Mouse (Mus musculus): Measurements from ENCODE around the gene Zfyve16. TPM values are rescaled to one million over a fixed set of nuclear protein-coding genes. Genes with fewer than 3 reads are reported as not detected.

Gene Zfyve16
- 10 to 100 TPM; 15.0 to 16.1 TPM for total RNA-seq (2023)

GRCm38 (mm10) chr13:92530721-92531211, at the start of gene Zfyve16:
Zfyve16 (minus strand) TSS chr13:92530868.

GRCm38 (mm10) chr13:92576072-92576471, 45.4 kb upstream of the Zfyve16 start, which contains the start of gene Spz1:
Spz1 (minus strand) TSS chr13:92576172.

GRCm38 (mm10) chr13:92483852-92484463, 46.7 kb downstream of the Zfyve16 start, which contains the start of gene Fam151b:
Fam151b (minus strand) TSS chr13:92484015.

Other genes with a start within 250 kb of the Zfyve16 start
- not detected for gene Gm20379, start 224.9 kb downstream of the Zfyve16 start, total RNA-seq (2023)
- gene Dhfr, start 176.1 kb downstream of the Zfyve16 start, total RNA-seq (2023): 1 to 10 TPM; 4.4 TPM
- gene Msh3, start 175.9 kb downstream of the Zfyve16 start, total RNA-seq (2023): 10 to 100 TPM; 16.2 to 16.5 TPM
- gene Ankrd34b, start 105.0 kb downstream of the Zfyve16 start, total RNA-seq (2023): not detected
- 1 to 10 TPM; 3.4 to 3.8 TPM for gene Fam151b, start 46.9 kb downstream of the Zfyve16 start, total RNA-seq (2023)
- not detected for gene Spz1, start 45.3 kb upstream of the Zfyve16 start, total RNA-seq (2023)
- 10 to 100 TPM; 27.5 to 29.1 TPM for gene Serinc5, start 80.2 kb upstream of the Zfyve16 start, total RNA-seq (2023)